Mouse (Mus musculus) liver, embryonic 14.5 days (tissue): ENCODE measurements around the gene Trio.
A peak's percentile ranks its signal among the peaks of the same experiment; 100 is the strongest.

Source experiments
- CTCF ChIP-seq: IDR thresholded peaks from 2 replicates; pipeline ENCODE4 v1.5.1; 2016; ENCODE audit warnings: antibody characterized with exemption, low read depth, control low read depth
- EP300 ChIP-seq: IDR thresholded peaks from 2 replicates; pipeline ENCODE4 v1.6.1; 2016; ENCODE audit warnings: antibody characterized with exemption, low read depth

DNA sequence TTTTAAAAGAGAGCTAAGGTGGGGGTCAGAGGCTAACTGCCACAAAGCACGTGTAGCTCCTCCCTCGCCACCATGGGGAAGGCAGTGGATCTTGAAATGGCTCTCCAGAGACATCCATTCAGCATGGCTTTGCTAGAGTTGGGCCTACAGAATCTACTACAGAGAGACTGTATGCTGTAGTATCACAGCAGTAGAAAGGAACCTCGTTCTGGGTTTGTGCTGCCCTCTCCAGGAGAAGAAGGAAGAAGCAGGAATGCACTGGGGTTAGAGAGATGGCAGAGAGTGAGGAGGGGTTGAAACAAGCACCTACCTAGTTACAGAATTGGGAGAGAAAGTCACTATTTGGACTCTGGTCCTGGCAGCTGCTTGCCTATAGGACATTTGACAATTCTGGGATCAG is 310.3 kb downstream of the Trio start:
- TF ChIP-seq CTCF (peak; percentile 50), EP300 (no peak)
